Mouse (Mus musculus): Measurements from ENCODE around the gene Hebp1. TPM values are rescaled to one million over a fixed set of nuclear protein-coding genes. Genes with fewer than 3 reads are reported as not detected.
A peak's percentile ranks its signal among the peaks of the same experiment; 100 is the strongest.

Hebp1 gene
- polyA plus RNA-seq, 1 experiment from 2014 or later, result 62.8 TPM

DNA sequence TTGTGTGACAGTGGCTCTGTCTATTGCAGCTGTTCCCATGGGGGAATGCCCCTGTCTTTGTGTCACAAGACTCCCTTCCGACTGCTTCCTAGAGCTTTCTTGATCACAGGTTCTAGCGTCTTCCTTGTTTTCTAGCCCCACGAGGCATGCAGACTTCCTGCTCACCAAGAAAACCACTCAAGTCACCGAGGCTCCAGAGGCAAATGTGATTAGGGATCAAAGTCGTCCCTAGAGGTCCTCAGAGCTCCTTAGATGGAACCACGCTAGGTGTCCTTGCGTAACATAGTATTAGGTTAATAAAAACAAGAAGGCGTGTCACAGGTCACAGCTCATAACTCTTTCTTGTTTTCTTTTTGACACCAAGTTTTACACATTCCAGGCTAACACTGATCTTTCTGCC, 13.9 kb downstream of the Hebp1 start:
- no peaks in the 10 kb centered on the region for H3K9me3 ChIP-seq (ENCODE audit: control insufficient read depth)
- WGBS, result 18% methylated on average over 8 of the region's 8 CpGs
- no peak overlapping the region for H3K4me3 ChIP-seq (ENCODE audit: low read depth, low read length)
- H3K9ac ChIP-seq (ENCODE audit: low read depth, low read length), result no peak overlapping the region
- H3K27ac ChIP-seq (ENCODE audit: low read depth, low read length), result no peak overlapping the region
- no peaks in the 10 kb centered on the region for H3K27me3 ChIP-seq (replicated peaks; ENCODE audit: control insufficient read depth, insufficient read depth, low read length)
- TF ChIP-seq CTCF (IDR thresholded peaks at IDR 0.05; ENCODE audit: low read depth), result peak; percentile 74
- no peak overlapping the region for H3K4me2 ChIP-seq (replicated peaks; ENCODE audit: low read depth)
- no peaks in the 10 kb centered on the region for H3K4me1 ChIP-seq (replicated peaks; ENCODE audit: control insufficient read depth, insufficient read depth, low read length)
- peak; percentile 88 for ATAC-seq
- no peaks in the 10 kb centered on the region for H3K36me3 ChIP-seq (ENCODE audit: control insufficient read depth, insufficient read depth)

DNA sequence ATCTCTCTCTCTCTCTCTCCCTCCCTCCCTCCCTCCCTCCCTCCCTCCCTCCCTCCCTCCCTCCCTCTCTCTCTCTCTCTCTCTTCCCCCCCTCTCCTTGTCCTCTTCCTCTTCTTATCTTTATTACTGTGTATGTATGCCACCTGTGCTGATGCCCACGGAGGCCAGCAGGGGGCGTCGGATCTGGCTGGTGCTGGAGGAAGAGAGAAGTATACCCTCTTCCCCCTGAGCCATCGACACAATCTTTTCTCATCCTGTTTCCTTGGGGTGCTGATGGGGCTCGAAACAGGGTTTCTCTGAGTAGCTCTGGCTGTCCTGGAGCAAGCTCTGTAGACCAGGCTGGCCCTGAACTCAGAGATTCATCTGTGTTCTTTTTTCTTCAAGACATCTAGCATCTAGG, 14.9 kb downstream of the Hebp1 start:
- Histone ChIP-seq H3K27ac (ENCODE audit: low read depth, low read length) (no peak overlapping the region), H3K4me2 (replicated peaks; ENCODE audit: low read depth) (no peak overlapping the region), H3K9ac (ENCODE audit: low read depth, low read length) (no peak overlapping the region), H3K9me3 (ENCODE audit: control insufficient read depth) (no peaks in the 10 kb centered on the region), H3K4me1 (replicated peaks; ENCODE audit: control insufficient read depth, insufficient read depth, low read length) (no peaks in the 10 kb centered on the region), H3K27me3 (replicated peaks; ENCODE audit: control insufficient read depth, insufficient read depth, low read length) (no peaks in the 10 kb centered on the region), H3K36me3 (ENCODE audit: control insufficient read depth, insufficient read depth) (no peaks in the 10 kb centered on the region), H3K4me3 (ENCODE audit: low read depth, low read length) (no peak overlapping the region)
- TF ChIP-seq CTCF (IDR thresholded peaks at IDR 0.05; ENCODE audit: low read depth), result peak; percentile 58
- 47% methylated on average over 5 of the region's 5 CpGs for WGBS
- ATAC-seq, result no peak

DNA sequence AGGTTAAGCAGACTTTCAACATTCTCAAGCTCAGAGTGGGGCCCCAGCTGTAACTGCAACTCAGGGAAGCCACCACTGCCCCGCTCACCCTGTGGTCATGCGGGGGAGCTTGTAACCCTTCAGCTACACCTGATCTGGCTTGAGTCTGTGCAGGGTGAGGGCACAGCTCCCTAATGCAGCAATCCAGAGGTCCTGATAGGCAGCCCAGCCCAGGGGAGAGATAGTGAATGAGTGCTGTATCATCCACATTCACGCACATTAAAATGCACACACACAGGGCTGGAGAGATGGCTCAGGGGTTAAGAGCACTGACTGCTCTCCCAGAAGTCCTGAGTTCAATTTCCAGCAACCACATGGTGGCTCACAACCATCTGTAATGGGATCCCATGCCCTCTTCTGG, 19.2 kb downstream of the Hebp1 start:
- no peak overlapping the region for H3K9ac ChIP-seq (ENCODE audit: low read depth, low read length)
- no peak overlapping the region for H3K4me3 ChIP-seq (ENCODE audit: low read depth, low read length)
- H3K27me3 ChIP-seq (replicated peaks; ENCODE audit: control insufficient read depth, insufficient read depth, low read length), result no peaks in the 10 kb centered on the region
- H3K4me1 ChIP-seq (replicated peaks; ENCODE audit: control insufficient read depth, insufficient read depth, low read length), result no peaks in the 10 kb centered on the region
- no peak for ATAC-seq
- H3K36me3 ChIP-seq (ENCODE audit: control insufficient read depth, insufficient read depth), result no peaks in the 10 kb centered on the region
- 32% methylated on average over 3 of the region's 3 CpGs for WGBS
- H3K9me3 ChIP-seq (ENCODE audit: control insufficient read depth), result no peaks in the 10 kb centered on the region
- H3K27ac ChIP-seq (ENCODE audit: low read depth, low read length), result no peak overlapping the region
- no peak for TF ChIP-seq CTCF (IDR thresholded peaks at IDR 0.05; ENCODE audit: low read depth)
- no peak overlapping the region for H3K4me2 ChIP-seq (replicated peaks; ENCODE audit: low read depth)

DNA sequence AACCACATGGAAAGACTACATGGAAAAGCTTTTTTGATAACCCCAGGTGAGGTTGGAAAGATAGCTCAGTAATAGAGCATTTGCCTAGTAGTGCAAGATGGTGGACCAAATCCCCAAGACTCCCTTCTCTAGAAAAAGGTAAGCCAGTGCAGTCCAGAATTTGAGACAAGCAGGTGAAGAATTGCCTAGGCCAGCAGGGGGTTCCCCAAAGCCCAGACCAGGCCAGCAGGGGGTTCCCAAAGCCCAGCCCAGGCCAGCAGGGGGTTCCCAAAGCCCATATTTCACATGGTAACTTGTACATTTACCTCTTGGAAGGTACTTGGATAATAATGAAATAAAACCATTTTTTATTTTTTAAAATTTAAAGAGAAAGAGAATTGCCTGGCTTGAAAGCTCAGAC, 20.6 kb downstream of the Hebp1 start:
- H3K36me3 ChIP-seq (ENCODE audit: control insufficient read depth, insufficient read depth), result no peaks in the 10 kb centered on the region
- no peak overlapping the region for H3K4me2 ChIP-seq (replicated peaks; ENCODE audit: low read depth)
- no peak overlapping the region for H3K27ac ChIP-seq (ENCODE audit: low read depth, low read length)
- TF ChIP-seq CTCF (IDR thresholded peaks at IDR 0.05; ENCODE audit: low read depth), result no peak
- H3K4me3 ChIP-seq (ENCODE audit: low read depth, low read length), result no peak overlapping the region
- no peaks in the 10 kb centered on the region for H3K9me3 ChIP-seq (ENCODE audit: control insufficient read depth)
- no peaks in the 10 kb centered on the region for H3K4me1 ChIP-seq (replicated peaks; ENCODE audit: control insufficient read depth, insufficient read depth, low read length)
- H3K27me3 ChIP-seq (replicated peaks; ENCODE audit: control insufficient read depth, insufficient read depth, low read length), result no peaks in the 10 kb centered on the region
- ATAC-seq, result no peak
- H3K9ac ChIP-seq (ENCODE audit: low read depth, low read length), result no peak overlapping the region

DNA sequence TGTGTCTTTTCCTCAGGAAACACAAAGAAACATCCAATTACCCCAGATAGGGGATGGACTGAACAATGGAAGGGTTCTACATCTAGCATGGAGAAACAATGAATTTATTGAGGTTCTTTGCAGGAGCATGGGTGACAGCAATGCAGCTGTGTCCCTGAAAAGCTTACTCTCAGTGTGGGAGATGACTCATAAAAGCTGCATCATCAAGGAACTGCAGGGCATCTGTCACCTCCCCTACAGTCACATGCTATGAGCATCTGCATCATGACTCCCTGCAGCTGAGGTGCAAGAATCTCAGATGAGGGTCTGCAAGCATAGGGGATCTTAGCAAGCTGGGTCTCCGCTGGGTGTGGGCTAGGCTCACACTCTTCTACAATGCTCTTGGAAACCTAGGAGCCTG, 22.8 kb downstream of the Hebp1 start:
- H3K27me3 ChIP-seq (replicated peaks; ENCODE audit: control insufficient read depth, insufficient read depth, low read length), result no peaks in the 10 kb centered on the region
- H3K27ac ChIP-seq (ENCODE audit: low read depth, low read length), result no peak overlapping the region
- no peaks in the 10 kb centered on the region for H3K36me3 ChIP-seq (ENCODE audit: control insufficient read depth, insufficient read depth)
- H3K9ac ChIP-seq (ENCODE audit: low read depth, low read length), result no peak overlapping the region
- no peak overlapping the region for H3K4me3 ChIP-seq (ENCODE audit: low read depth, low read length)
- H3K4me2 ChIP-seq (replicated peaks; ENCODE audit: low read depth), result no peak overlapping the region
- no peak for ATAC-seq
- H3K9me3 ChIP-seq (ENCODE audit: control insufficient read depth), result no peaks in the 10 kb centered on the region
- 96% methylated on average over 1 of the region's 1 CpGs for WGBS
- no peak for TF ChIP-seq CTCF (IDR thresholded peaks at IDR 0.05; ENCODE audit: low read depth)
- H3K4me1 ChIP-seq (replicated peaks; ENCODE audit: control insufficient read depth, insufficient read depth, low read length), result no peaks in the 10 kb centered on the region

DNA sequence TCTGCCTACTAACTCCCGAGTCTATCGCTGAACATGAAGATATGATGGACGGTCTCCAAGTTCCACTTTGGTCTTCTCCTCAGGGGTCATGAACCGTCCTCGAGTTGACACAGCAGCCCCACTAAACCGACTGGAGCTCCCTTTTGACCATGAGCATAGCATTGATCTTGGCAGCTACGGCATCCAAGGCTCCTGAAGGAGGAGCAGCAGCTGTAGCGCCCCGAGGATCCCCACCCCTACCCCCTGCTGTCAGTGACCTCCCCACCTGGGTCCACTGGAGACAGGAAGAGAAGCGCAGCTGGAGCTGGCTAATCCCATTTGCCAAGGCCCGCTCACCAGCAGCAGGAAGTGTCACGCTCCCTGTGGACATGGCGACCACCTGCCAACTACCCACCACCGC, 26.1 kb downstream of the Hebp1 start:
- no peak for TF ChIP-seq CTCF (IDR thresholded peaks at IDR 0.05; ENCODE audit: low read depth)
- ATAC-seq, result no peak
- Histone ChIP-seq H3K36me3 (ENCODE audit: control insufficient read depth, insufficient read depth) (no peaks in the 10 kb centered on the region), H3K27me3 (replicated peaks; ENCODE audit: control insufficient read depth, insufficient read depth, low read length) (no peaks in the 10 kb centered on the region), H3K9ac (ENCODE audit: low read depth, low read length) (no peak overlapping the region), H3K27ac (ENCODE audit: low read depth, low read length) (no peak overlapping the region), H3K4me2 (replicated peaks; ENCODE audit: low read depth) (no peak overlapping the region), H3K4me1 (replicated peaks; ENCODE audit: control insufficient read depth, insufficient read depth, low read length) (no peaks in the 10 kb centered on the region; the same call in 1 of the 2 replicates), H3K9me3 (ENCODE audit: control insufficient read depth) (no peaks in the 10 kb centered on the region), H3K4me3 (ENCODE audit: low read depth, low read length) (no peak overlapping the region)
- 76% methylated on average over 14 of the region's 14 CpGs for WGBS

DNA sequence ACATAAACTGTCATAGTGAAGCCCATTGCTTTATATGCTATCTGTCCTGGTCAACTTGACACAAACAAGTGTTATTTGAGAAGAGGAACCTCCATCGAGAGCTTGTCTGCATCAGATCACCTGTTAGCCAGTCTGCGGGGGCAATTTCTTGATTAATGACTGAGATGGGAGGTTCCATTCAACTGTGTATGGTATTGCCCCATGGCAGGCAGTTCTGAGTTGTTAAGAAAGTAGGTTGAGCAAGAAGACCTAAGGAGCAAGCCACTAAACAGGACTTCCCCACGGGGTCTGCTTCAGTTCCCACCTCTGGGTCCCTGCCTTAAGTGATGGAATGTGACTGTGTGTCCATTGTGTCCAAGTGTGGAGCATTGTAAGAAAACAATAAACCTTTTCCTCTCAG, 28.6 kb downstream of the Hebp1 start:
- Histone ChIP-seq H3K36me3 (ENCODE audit: control insufficient read depth, insufficient read depth) (no peaks in the 10 kb centered on the region), H3K9me3 (ENCODE audit: control insufficient read depth) (no peaks in the 10 kb centered on the region), H3K9ac (ENCODE audit: low read depth, low read length) (no peak overlapping the region), H3K4me3 (ENCODE audit: low read depth, low read length) (no peak overlapping the region), H3K27ac (ENCODE audit: low read depth, low read length) (no peak overlapping the region), H3K4me2 (replicated peaks; ENCODE audit: low read depth) (no peak overlapping the region), H3K27me3 (replicated peaks; ENCODE audit: control insufficient read depth, insufficient read depth, low read length) (no peaks in the 10 kb centered on the region), H3K4me1 (replicated peaks; ENCODE audit: control insufficient read depth, insufficient read depth, low read length) (no peaks in the 10 kb centered on the region; the same call in none of the 2 replicates)
- no peak for TF ChIP-seq CTCF (IDR thresholded peaks at IDR 0.05; ENCODE audit: low read depth)
- WGBS, result 57% methylated on average over 3 of the region's 3 CpGs
- no peak for ATAC-seq

All from intestine, postnatal 0 days (tissue).